25 mouse cellular contexts compared by ENCODE assay signal in genomic region chr2:30703308-30703707, GRCm38 (mm10).
A peak's percentile ranks its signal among the peaks of the same experiment; 100 is the strongest.
DNase-seq lines count a peak whose midpoint lies in the region; ATAC-seq and TF ChIP-seq lines count a peak whose summit lies in the region.
"Had no signal": no experiment of that assay in that cellular context is flagged by ENCODE, and none has a peak within 500 bp of the region (broad histone marks: within the 10 kb centered on the region; RNA-seq: fewer than 3 reads in every experiment).

No protein-coding gene starts in this region.

- H3K9ac ChIP-seq in forebrain, embryonic 12.5 days: no peak overlapping the region
- no peak overlapping the region for H3K9ac ChIP-seq in forebrain, embryonic 13.5 days
- H3K9ac ChIP-seq in hindbrain, embryonic 15.5 days: no peak overlapping the region
- no peak overlapping the region for H3K9ac ChIP-seq in hindbrain, postnatal 0 days (replicated peaks; ENCODE audit: low read length)
- H3K9ac ChIP-seq in lung, embryonic 16.5 days (ENCODE audit: low read length): no peak overlapping the region
- no peak overlapping the region for H3K9ac ChIP-seq in lung, postnatal 0 days (replicated peaks; ENCODE audit: low read depth)
- H3K9ac ChIP-seq: embryonic facial prominence, embryonic 12.5 days; forebrain, embryonic 15.5 days; limb, embryonic 13.5 days; liver, embryonic 12.5 days; neural tube, embryonic 15.5 days had no signal

- no peaks in the 10 kb centered on the region for H3K36me3 ChIP-seq in forebrain, embryonic 12.5 days (replicated peaks)
- H3K36me3 ChIP-seq in forebrain, embryonic 13.5 days (ENCODE audit: poor library complexity, severe bottlenecking): no peaks in the 10 kb centered on the region
- no peaks in the 10 kb centered on the region for H3K36me3 ChIP-seq in hindbrain, embryonic 15.5 days
- no peaks in the 10 kb centered on the region for H3K36me3 ChIP-seq in hindbrain, postnatal 0 days (ENCODE audit: insufficient read depth, low read length)
- no peaks in the 10 kb centered on the region for H3K36me3 ChIP-seq in lung, embryonic 16.5 days (ENCODE audit: control insufficient read depth, insufficient read depth, low read length)
- H3K36me3 ChIP-seq in lung, postnatal 0 days (ENCODE audit: insufficient read depth, low read length): no peaks in the 10 kb centered on the region
- H3K36me3 ChIP-seq: embryonic facial prominence, embryonic 12.5 days; forebrain, embryonic 15.5 days; limb, embryonic 13.5 days; liver, embryonic 12.5 days; neural tube, embryonic 15.5 days had no signal

- H3K4me2 ChIP-seq in forebrain, embryonic 12.5 days: no peak overlapping the region
- no peak overlapping the region for H3K4me2 ChIP-seq in forebrain, embryonic 13.5 days
- H3K4me2 ChIP-seq in hindbrain, embryonic 15.5 days: no peak overlapping the region
- H3K4me2 ChIP-seq in hindbrain, postnatal 0 days (ENCODE audit: low read depth, low read length): no peak overlapping the region
- H3K4me2 ChIP-seq in lung, embryonic 16.5 days (ENCODE audit: low read depth, low read length): no peak overlapping the region
- H3K4me2 ChIP-seq in lung, postnatal 0 days (replicated peaks; ENCODE audit: low read depth, low read length): no peak overlapping the region
- H3K4me2 ChIP-seq: embryonic facial prominence, embryonic 12.5 days; forebrain, embryonic 15.5 days; heart, embryonic 11.5 days; limb, embryonic 13.5 days; liver, embryonic 12.5 days; neural tube, embryonic 15.5 days had no signal

- peaks cover 49% of the 10 kb centered on the region for H3K4me1 ChIP-seq in forebrain, embryonic 12.5 days
- peaks cover 46% of the 10 kb centered on the region for H3K4me1 ChIP-seq in forebrain, embryonic 13.5 days
- H3K4me1 ChIP-seq in hindbrain, embryonic 15.5 days (replicated peaks): peaks cover 42% of the 10 kb centered on the region
- peaks cover 19% of the 10 kb centered on the region; the same call in 1 of the 2 replicates for H3K4me1 ChIP-seq in hindbrain, postnatal 0 days (ENCODE audit: insufficient read depth, low read length)
- H3K4me1 ChIP-seq in lung, embryonic 16.5 days (replicated peaks; ENCODE audit: control insufficient read depth, insufficient read depth, low read length): peaks cover 33% of the 10 kb centered on the region
- peaks cover 17% of the 10 kb centered on the region; the same call in 1 of the 2 replicates for H3K4me1 ChIP-seq in lung, postnatal 0 days (ENCODE audit: insufficient read depth, low read depth, low read length)

- 0 out of 2 replicates have a peak overlapping the region, but pooled peaks have one; percentile 9 for H3K27ac ChIP-seq in forebrain, embryonic 12.5 days
- no peak overlapping the region for H3K27ac ChIP-seq in forebrain, embryonic 13.5 days
- 0 out of 2 replicates have a peak overlapping the region, but pooled peaks have one; percentile 18 for H3K27ac ChIP-seq in hindbrain, embryonic 15.5 days (replicated peaks)
- H3K27ac ChIP-seq in hindbrain, postnatal 0 days: no peak overlapping the region
- H3K27ac ChIP-seq in lung, embryonic 16.5 days (ENCODE audit: low read length): peak overlapping the region; percentile 85
- no peak overlapping the region for H3K27ac ChIP-seq in lung, postnatal 0 days (ENCODE audit: low read length)

- H3K27me3 ChIP-seq in forebrain, embryonic 12.5 days: no peaks in the 10 kb centered on the region
- no peaks in the 10 kb centered on the region for H3K27me3 ChIP-seq in forebrain, embryonic 13.5 days
- H3K27me3 ChIP-seq in hindbrain, embryonic 15.5 days: no peaks in the 10 kb centered on the region
- H3K27me3 ChIP-seq in hindbrain, postnatal 0 days (ENCODE audit: insufficient read depth, low read length): no peaks in the 10 kb centered on the region
- no peaks in the 10 kb centered on the region for H3K27me3 ChIP-seq in lung, embryonic 16.5 days (ENCODE audit: control insufficient read depth, insufficient read depth, low read depth, low read length)
- H3K27me3 ChIP-seq in lung, postnatal 0 days (replicated peaks; ENCODE audit: insufficient read depth, low read length): no peaks in the 10 kb centered on the region
- H3K27me3 ChIP-seq: embryonic facial prominence, embryonic 12.5 days; forebrain, embryonic 15.5 days; limb, embryonic 13.5 days; neural tube, embryonic 15.5 days had no signal

- no peak for TF ChIP-seq EP300 in lung, postnatal 0 days (IDR thresholded peaks at IDR 0.05)

- H3K4me3 ChIP-seq in forebrain, embryonic 12.5 days (replicated peaks): no peak overlapping the region
- H3K4me3 ChIP-seq in forebrain, embryonic 13.5 days: no peak overlapping the region
- H3K4me3 ChIP-seq in hindbrain, embryonic 15.5 days: no peak overlapping the region
- no peak overlapping the region for H3K4me3 ChIP-seq in hindbrain, postnatal 0 days (ENCODE audit: low read length)
- H3K4me3 ChIP-seq in lung, embryonic 16.5 days (ENCODE audit: low read length): no peak overlapping the region
- H3K4me3 ChIP-seq in lung, postnatal 0 days (ENCODE audit: low read depth, low read length): no peak overlapping the region
- H3K4me3 ChIP-seq: embryonic facial prominence, embryonic 12.5 days; erythroblast, embryonic 14.5 days; forebrain, embryonic 15.5 days; limb, embryonic 13.5 days; liver, embryonic 12.5 days; neural tube, embryonic 15.5 days had no signal

- DNase-seq in hindbrain, postnatal 0 days (ENCODE audit: low spot score): no peak
- DNase-seq in lung, postnatal 0 days (ENCODE audit: low spot score): no peak
- DNase-seq in testis, postnatal 10 days (ENCODE audit: low spot score): peak; percentile 46
- DNase-seq in testis, postnatal 14 days (ENCODE audit: low spot score): no peak
- DNase-seq: cerebellum, adult 2 months; cerebellum, postnatal 25 days; gastrocnemius, postnatal 10 days; kidney, adult 9 months; kidney, postnatal 25 days; lung, adult 18-20 months; right cerebral cortex, adult 18-20 months; thymus, adult 18-20 months; thymus, postnatal 36 days had no signal

- WGBS in forebrain, embryonic 12.5 days: 87% methylated on average over 1 of the region's 1 CpGs
- WGBS in forebrain, embryonic 13.5 days: 87% methylated on average over 1 of the region's 1 CpGs
- WGBS in hindbrain, embryonic 15.5 days: 88% methylated on average over 1 of the region's 1 CpGs
- WGBS in hindbrain, postnatal 0 days: 94% methylated on average over 1 of the region's 1 CpGs
- 81% methylated on average over 1 of the region's 1 CpGs for WGBS in lung, embryonic 16.5 days
- WGBS in lung, postnatal 0 days: 68% methylated on average over 1 of the region's 1 CpGs

- TF ChIP-seq CTCF in hindbrain, postnatal 0 days (IDR thresholded peaks at IDR 0.05; ENCODE audit: low read depth): no peak
- no peak for TF ChIP-seq CTCF in lung, postnatal 0 days (IDR thresholded peaks at IDR 0.05)

- peaks cover 4% of the 10 kb centered on the region; the same call in 1 of the 2 replicates for H3K9me3 ChIP-seq in forebrain, embryonic 12.5 days
- no peaks in the 10 kb centered on the region; the same call in 1 of the 2 replicates for H3K9me3 ChIP-seq in forebrain, embryonic 13.5 days (replicated peaks)
- no peaks in the 10 kb centered on the region for H3K9me3 ChIP-seq in hindbrain, embryonic 15.5 days
- no peaks in the 10 kb centered on the region for H3K9me3 ChIP-seq in hindbrain, postnatal 0 days (ENCODE audit: low read length)
- no peaks in the 10 kb centered on the region for H3K9me3 ChIP-seq in lung, embryonic 16.5 days (ENCODE audit: control insufficient read depth, low read length)
- H3K9me3 ChIP-seq in lung, postnatal 0 days (ENCODE audit: low read length): no peaks in the 10 kb centered on the region
- H3K9me3 ChIP-seq: embryonic facial prominence, embryonic 12.5 days; forebrain, embryonic 15.5 days; limb, embryonic 13.5 days; liver, embryonic 12.5 days; neural tube, embryonic 15.5 days had no signal

- ATAC-seq in forebrain, embryonic 12.5 days (ENCODE audit: low FRiP score): no peak
- no peak for ATAC-seq in forebrain, embryonic 13.5 days
- ATAC-seq in hindbrain, embryonic 15.5 days (ENCODE audit: low FRiP score, low read depth): no peak
- no peak for ATAC-seq in hindbrain, postnatal 0 days
- no peak for ATAC-seq in lung, embryonic 16.5 days (ENCODE audit: low read depth)
- no peak for ATAC-seq in lung, postnatal 0 days
- ATAC-seq: forebrain, embryonic 15.5 days; inflammation-experienced regulatory T-cells, adult 6 months; liver, embryonic 12.5 days had no signal

Comparison
In these comparisons a context has a peak if more than half of its experiments do, and no peak if none do; other contexts are left out.
1. H3K27ac ChIP-seq: peak in forebrain, embryonic 12.5 days (single experiment), hindbrain, embryonic 15.5 days (single experiment) and lung, embryonic 16.5 days (single experiment); none in forebrain, embryonic 13.5 days (single experiment), hindbrain, postnatal 0 days (single experiment) and lung, postnatal 0 days (single experiment).